Mouse (Mus musculus): ENCODE measurements at regions not wholly inside any gene's neighbourhood (a gene's known extent, or its start where the extent isn't known, plus 50 kb on each side); places are given as distances from the start of the nearest gene placed in this dataset.

- DNase-seq, result no peak
Measured at GRCm38 (mm10) chr4:127756238-127756637, 214.5 kb downstream of the CK137956 start.

- DNase-seq, result no peak
Measured at GRCm38 (mm10) chr4:127750781-127751180, 220.0 kb downstream of the CK137956 start.

- no peak for DNase-seq
Measured at GRCm38 (mm10) chr4:127747876-127748275, 222.9 kb downstream of the CK137956 start.

GRCm38 (mm10) chr4:127736781-127737180 lies 234.0 kb downstream of the CK137956 start:
- DNase-seq, result no peak

- DNase-seq, result no peak
Measured at GRCm38 (mm10) chr4:127736151-127736550, 234.6 kb downstream of the CK137956 start.

- DNase-seq, result no peak
Measured at GRCm38 (mm10) chr4:127734641-127735040, 236.1 kb downstream of the CK137956 start.

GRCm38 (mm10) chr4:127718661-127719060 lies 252.1 kb downstream of the CK137956 start:
- DNase-seq, result no peak

GRCm38 (mm10) chr4:127712274-127712673 lies 258.5 kb downstream of the CK137956 start:
- no peak for DNase-seq

GRCm38 (mm10) chr4:127710816-127711215 lies 259.9 kb downstream of the CK137956 start:
- no peak for DNase-seq

- no peak for DNase-seq
Measured at GRCm38 (mm10) chr4:127709746-127710145, 261.0 kb downstream of the CK137956 start.

- no peak for DNase-seq
Measured at GRCm38 (mm10) chr4:127708186-127708585, 262.6 kb downstream of the CK137956 start.

- no peak for DNase-seq
Measured at GRCm38 (mm10) chr4:127707126-127707525, 263.6 kb downstream of the CK137956 start.

- no peak for DNase-seq
Measured at GRCm38 (mm10) chr4:127701651-127702050, 269.1 kb downstream of the CK137956 start.

GRCm38 (mm10) chr4:127689986-127690385 lies 280.8 kb downstream of the CK137956 start:
- no peak for DNase-seq

GRCm38 (mm10) chr4:127685021-127685420 lies 285.7 kb downstream of the CK137956 start:
- no peak for DNase-seq

- no peak for DNase-seq
Measured at GRCm38 (mm10) chr4:127679391-127679790, 291.4 kb downstream of the CK137956 start.

- DNase-seq, result no peak
Measured at GRCm38 (mm10) chr4:127678437-127678836, 292.3 kb downstream of the CK137956 start.

- no peak for DNase-seq
Measured at GRCm38 (mm10) chr4:127675745-127676315, 294.9 kb downstream of the CK137956 start.

- DNase-seq, result no peak
Measured at GRCm38 (mm10) chr4:127659950-127660349, 302.0 kb upstream of the Gjb5 start.

GRCm38 (mm10) chr4:127651601-127652000 lies 293.6 kb upstream of the Gjb5 start:
- no peak for DNase-seq

- DNase-seq, result no peak
Measured at GRCm38 (mm10) chr4:127648011-127648410, 290.0 kb upstream of the Gjb5 start.

- DNase-seq, result no peak
Measured at GRCm38 (mm10) chr4:127647189-127647588, 289.2 kb upstream of the Gjb5 start.

GRCm38 (mm10) chr4:127640251-127641085 lies 282.5 kb upstream of the Gjb5 start:
- no peak for DNase-seq

- DNase-seq, result no peak
Measured at GRCm38 (mm10) chr4:127639765-127640164, 281.8 kb upstream of the Gjb5 start.
